Mouse (Mus musculus) spleen, postnatal 0 days (tissue): ENCODE measurements around the gene Evl. TPM values are rescaled to one million over a fixed set of nuclear protein-coding genes. Genes with fewer than 3 reads are reported as not detected.

Experiments used
- microRNA counts: library from miRNA; unstranded; fragments of <30 nt; microRNA quantifications from one replicate; lab custom pipeline; 2015
- polyA plus RNA-seq: library from polyadenylated mRNA; unstranded; fragments of >200 nt; fragmentation: Nextera tagmentation; extraction: Ambion mirVana; gene quantifications from 2 replicates; pipeline ENCODE4 v1.2.1, GENCODE M21; 2015

The Evl gene
- 29.3 and 37.4 TPM in 2 replicates for polyA plus RNA-seq

GRCm38 (mm10) chr12:108554120-108554841, at the start of gene Evl:
TSS of gene Evl (plus strand) at chr12:108554720.

GRCm38 (mm10) chr12:108702185-108702584, 147.7 kb downstream of the Evl start, which contains the start of gene Degs2:
TSS of gene Degs2 (minus strand) at chr12:108702315.

MicroRNAs encoded within 50 kb of the gene (microRNA counts, 519-probe panel; counts per million panel counts)
- microRNA mmu-miR-342-3p (lab: Ali Mortazavi, UCI) (6,810 counts per million, percentile 62 among the panel's probes with 10 or more counts), microRNA mmu-miR-342-5p (lab: Ali Mortazavi, UCI) (88.3 counts per million)

Other genes with a start within 250 kb of the Evl start
- 0.43 and 0.59 TPM in 2 replicates for gene Hhipl1, start 248.4 kb upstream of the Evl start, polyA plus RNA-seq
- 2.9 and 5.5 TPM in 2 replicates for gene Cyp46a1, start 220.3 kb upstream of the Evl start, polyA plus RNA-seq
- 14.6 and 19.3 TPM in 2 replicates for gene Eml1, start 183.8 kb upstream of the Evl start, polyA plus RNA-seq
- 0.17 and 0.53 TPM in 2 replicates for gene Degs2, start 147.6 kb downstream of the Evl start, polyA plus RNA-seq
- gene Yy1, start 238.3 kb downstream of the Evl start, polyA plus RNA-seq, result 11.7 and 12.5 TPM in 2 replicates